Mouse (Mus musculus) brain, embryonic 14.5 days (tissue): ENCODE results near the gene Amh.

Source experiments
- CTCF ChIP-seq: fragments of 200-500 bp; IDR thresholded peaks from 2 replicates; pipeline ENCODE4 v1.5.1; 2012; ENCODE audit warnings: inconsistent platforms, mild to moderate bottlenecking, moderate library complexity, borderline replicate concordance; ENCODE audit not compliant: insufficient read depth, insufficient read length; ENCODE audit errors: extremely low read depth
- POLR2A ChIP-seq: fragments of 200-500 bp; IDR thresholded peaks from 2 replicates; pipeline ENCODE4 v1.6.1; 2012; ENCODE audit warnings: mild to moderate bottlenecking, inconsistent platforms, borderline replicate concordance; ENCODE audit not compliant: poor library complexity, insufficient read depth, insufficient read length, severe bottlenecking; ENCODE audit errors: extremely low read depth

DNA sequence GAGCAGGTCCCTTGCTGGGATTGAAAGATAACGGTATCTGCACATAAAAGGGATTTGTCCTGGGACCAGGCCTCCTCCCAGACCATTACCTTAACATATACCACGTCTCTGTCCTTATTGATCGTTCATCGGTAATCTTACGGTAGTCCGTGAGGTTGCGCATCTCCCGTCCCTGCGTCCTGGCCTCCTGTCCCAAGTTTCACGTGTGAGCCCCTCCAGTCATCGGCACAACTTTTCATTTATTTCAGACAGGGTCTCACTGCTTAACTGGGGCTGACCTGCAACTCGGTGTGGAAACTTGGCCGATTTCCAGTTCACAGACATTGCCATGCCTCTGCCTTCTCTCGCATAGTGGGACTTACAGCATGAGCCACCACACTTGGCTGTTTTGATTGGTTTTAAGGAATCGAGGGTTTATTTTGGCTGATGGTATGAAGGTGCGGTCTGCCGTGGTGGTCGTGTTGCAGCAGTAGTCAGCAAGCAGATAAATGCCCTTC lies 5.9 kb upstream of the Amh start:
- TF ChIP-seq POLR2A, result no peak
- no peak for TF ChIP-seq CTCF
